Mouse (Mus musculus): ENCODE data around the gene Pygb.

Pygb gene

GRCm38 (mm10) chr2:150786251-150787180 is at the start of gene Pygb:
Gene Pygb, plus strand, starts transcription at chr2:150786735.
- peak; percentile 95 for DNase-seq

GRCm38 (mm10) chr2:150737881-150738280 is 48.7 kb upstream of the Pygb start:
- DNase-seq, result no peak

- no peak for DNase-seq
These were observed 46.2 kb upstream of the Pygb start for GRCm38 (mm10) chr2:150740145-150740841.

GRCm38 (mm10) chr2:150741405-150741804 is 45.1 kb upstream of the Pygb start:
- DNase-seq, result peak; percentile 39

- DNase-seq, result no peak
These were observed 41.5 kb upstream of the Pygb start for GRCm38 (mm10) chr2:150745016-150745415.

- peak; percentile 95 for DNase-seq
These were observed 37.7 kb upstream of the Pygb start, which contains the start of gene Entpd6 for GRCm38 (mm10) chr2:150748854-150749253. Gene Entpd6, plus strand, starts transcription at chr2:150749042.

GRCm38 (mm10) chr2:150749283-150749682 is 37.3 kb upstream of the Pygb start:
- DNase-seq, result peak; percentile 61

- peak; percentile 26 for DNase-seq
These were observed 36.2 kb upstream of the Pygb start for GRCm38 (mm10) chr2:150750129-150750979.

- no peak for DNase-seq
These were observed 31.5 kb upstream of the Pygb start for GRCm38 (mm10) chr2:150755016-150755415.

- no peak for DNase-seq
These were observed 25.1 kb upstream of the Pygb start for GRCm38 (mm10) chr2:150761476-150761875.

GRCm38 (mm10) chr2:150765619-150766018 is 20.9 kb upstream of the Pygb start:
- DNase-seq, result no peak

- DNase-seq, result no peak
These were observed 20.3 kb upstream of the Pygb start for GRCm38 (mm10) chr2:150766083-150766862.

GRCm38 (mm10) chr2:150768678-150769077 is 17.9 kb upstream of the Pygb start:
- DNase-seq, result no peak

- DNase-seq, result no peak
These were observed 15.8 kb upstream of the Pygb start for GRCm38 (mm10) chr2:150770747-150771146.

- no peak for DNase-seq
These were observed 15.4 kb upstream of the Pygb start for GRCm38 (mm10) chr2:150771169-150771568.

GRCm38 (mm10) chr2:150771996-150772395 is 14.5 kb upstream of the Pygb start:
- DNase-seq, result no peak

GRCm38 (mm10) chr2:150772466-150773119 is 13.9 kb upstream of the Pygb start:
- no peak for DNase-seq

GRCm38 (mm10) chr2:150782801-150783200 is 3.7 kb upstream of the Pygb start:
- no peak for DNase-seq

GRCm38 (mm10) chr2:150787234-150787771 is 768 bp downstream of the Pygb start:
- DNase-seq, result peak; percentile 55

GRCm38 (mm10) chr2:150788768-150789550 is 2.4 kb downstream of the Pygb start:
- DNase-seq, result no peak

Measured in embryo, embryonic 11 days (tissue).